Mouse (Mus musculus): ENCODE results near the gene Hdhd5. TPM values are rescaled to one million over a fixed set of nuclear protein-coding genes. Genes with fewer than 3 reads are reported as not detected.

The Hdhd5 gene
- total and polyA plus RNA-seq, 3 experiments: 10.9 to 21.5 (median 11.4) TPM

DNA sequence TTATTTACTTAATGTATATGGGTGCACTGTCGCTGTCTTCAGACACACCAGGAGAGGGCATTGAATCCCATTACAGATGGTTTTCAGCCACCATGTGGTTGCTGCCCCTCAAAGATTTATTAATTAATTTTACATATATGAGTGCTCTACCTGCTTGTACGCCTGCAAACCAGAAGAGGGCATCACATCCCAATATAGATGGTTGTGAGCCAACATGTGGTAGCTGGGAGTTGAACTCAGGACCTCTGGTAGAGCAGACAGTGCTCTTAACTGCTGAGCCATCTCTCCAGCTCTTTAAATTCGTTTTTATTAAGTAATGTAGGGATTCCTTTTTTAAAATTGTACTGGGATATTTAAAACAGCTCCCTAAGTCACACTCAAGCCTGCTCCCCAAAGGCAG, 61.9 kb downstream of the Hdhd5 start:
- Histone ChIP-seq H3K27me3 (replicated peaks) (no peaks in the 10 kb centered on the region), H3K79me2 (replicated peaks; ENCODE audit: control insufficient read depth, extremely low read depth, insufficient read depth, poor library complexity, severe bottlenecking) (peaks cover 55% of the 10 kb centered on the region), H3K9me3 (replicated peaks; ENCODE audit: low read length) (no peaks in the 10 kb centered on the region), H3K4me1 (ENCODE audit: control insufficient read depth in 1 of 2, insufficient read depth in 2 of 2) (peaks cover 41 to 87% of the 10 kb centered on the region in 2 experiments), H3K4me2 (ENCODE audit: insufficient read depth, low read depth, poor library complexity, severe bottlenecking) (peak overlapping the region; percentile 76; the same call in 1 of the 2 replicates), H3K27ac (ENCODE audit: insufficient read depth, low read depth) (peak overlapping the region; percentile 100), H3K4me3 (replicated peaks in 1 of 3; ENCODE audit: low read depth in 2 of 3, low read length in 2 of 3, poor library complexity in 1 of 3) (no peak overlapping the region), H3K36me3 (replicated peaks in 1 of 2; ENCODE audit: control insufficient read depth in 1 of 2, insufficient read depth in 1 of 2, low read length in 1 of 2) (peaks cover 12 to 18% of the 10 kb centered on the region in 2 experiments), H3K9ac (ENCODE audit: insufficient read depth, low read depth) (peak overlapping the region; percentile 48; the same call in 1 of the 2 replicates)
- dilution Hi-C loops (cut with MboI; ENCODE audit: extremely low pct_ligation_motif_present, extremely low pct_unique_long_range_greater_than_20kb, low sequenced_read_pairs) (no loop called here), in situ Hi-C loops (cut with MboI; ENCODE audit: low pct_ligation_motif_present, low pct_unique_long_range_greater_than_20kb, low sequenced_read_pairs) (no loop called here)
- TF ChIP-seq CHD1 (IDR thresholded peaks at IDR 0.05; ENCODE audit: low read depth, low read length) (no peak), CTCF (conservative IDR thresholded peaks at IDR 0.05 in 1 of 2, IDR thresholded peaks at IDR 0.05 in 1 of 2; ENCODE audit: low read depth in 2 of 2, low read length in 2 of 2) (peak in 1 of 2 experiments; percentile 55; a peak in 2 of 4 replicates), GABPA (IDR thresholded peaks at IDR 0.05; ENCODE audit: insufficient replicate concordance, low read depth, low read length) (no peak), UBTF (IDR thresholded peaks at IDR 0.05; ENCODE audit: low read depth, low read length) (no peak), ELF1 (IDR thresholded peaks at IDR 0.05; ENCODE audit: low read depth, low read length) (no peak), SIN3A (IDR thresholded peaks at IDR 0.05; ENCODE audit: low read length) (no peak), ZNF384 (IDR thresholded peaks at IDR 0.05; ENCODE audit: low read depth, low read length) (no peak), RCOR1 (conservative IDR thresholded peaks at IDR 0.05; ENCODE audit: low read depth, low read length) (no peak), PAX5 (IDR thresholded peaks at IDR 0.05; ENCODE audit: low read length) (no peak), RAD21 (IDR thresholded peaks at IDR 0.05; ENCODE audit: low read depth, low read length) (peak; percentile 42), IRF4 (IDR thresholded peaks at IDR 0.05; ENCODE audit: low read depth, low read length) (no peak), ZMIZ1 (IDR thresholded peaks at IDR 0.05; ENCODE audit: low read depth, low read length) (no peak), USF2 (conservative IDR thresholded peaks at IDR 0.05; ENCODE audit: low read depth, low read length) (no peak), MXI1 (IDR thresholded peaks at IDR 0.05; ENCODE audit: low read depth, low read length) (no peak), KAT2A (IDR thresholded peaks at IDR 0.05; ENCODE audit: insufficient replicate concordance, low read length) (no peak), ETS1 (conservative IDR thresholded peaks at IDR 0.05; ENCODE audit: low read depth, low read length) (no peak), MYC (IDR thresholded peaks at IDR 0.05; ENCODE audit: low read depth, low read length) (peak; percentile 67), JUN (IDR thresholded peaks at IDR 0.05; ENCODE audit: insufficient read depth, low read depth, low read length) (no peak), TCF12 (IDR thresholded peaks at IDR 0.05; ENCODE audit: low read depth, low read length) (no peak), ZKSCAN1 (IDR thresholded peaks at IDR 0.05; ENCODE audit: borderline replicate concordance, low read depth, low read length) (no peak), MAZ (IDR thresholded peaks at IDR 0.05; ENCODE audit: low read depth, low read length) (no peak), EP300 (IDR thresholded peaks at IDR 0.05; ENCODE audit: low read length) (no peak), JUND (conservative IDR thresholded peaks at IDR 0.05; ENCODE audit: low read depth, low read length) (no peak), USF1 (IDR thresholded peaks at IDR 0.05; ENCODE audit: low read depth, low read length) (no peak), SMC3 (IDR thresholded peaks at IDR 0.05; ENCODE audit: low read depth, low read length) (peak; percentile 37), POLR2A (IDR thresholded peaks at IDR 0.05; ENCODE audit: low read depth, low read length) (no peak), NELFE (IDR thresholded peaks at IDR 0.05; ENCODE audit: low read depth, low read length) (no peak), E2F4 (IDR thresholded peaks at IDR 0.05; ENCODE audit: insufficient replicate concordance, low read depth, low read length) (no peak)
- DNase-seq (ENCODE audit: extremely low read depth): peak; percentile 71

Measured in CH12.LX (cell line).